Mouse (Mus musculus): Measurements from ENCODE around the gene Cars2.
"Not testable (repeated sequence)": the region's sequence is repeated elsewhere in the genome, so short reads cannot be mapped to it uniquely, and the experiment has no call there.

DNA sequence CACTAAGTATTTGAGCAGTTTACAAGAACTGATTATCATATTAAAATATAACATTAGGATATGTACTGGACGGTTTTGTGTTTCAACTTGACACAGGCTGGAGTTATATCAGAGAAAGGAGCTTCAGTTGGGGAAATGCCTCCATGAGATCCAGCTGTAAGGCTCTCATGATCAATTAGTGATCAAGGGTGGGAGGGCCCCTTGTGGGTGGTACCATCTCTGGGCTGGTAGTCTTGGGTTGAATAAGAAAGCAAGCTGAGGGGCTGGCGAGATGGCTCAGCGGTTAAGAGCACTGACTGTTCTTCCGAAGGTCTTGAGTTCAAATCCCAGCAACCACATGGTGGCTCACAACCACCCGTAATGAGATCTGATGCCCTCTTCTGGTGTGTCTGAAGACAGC is 84.1 kb downstream of the Cars2 start:
- TF ChIP-seq MEF2A (IDR thresholded peaks at IDR 0.05; ENCODE audit: extremely low read depth, insufficient replicate concordance, low read depth, low read length, poor library complexity, severe bottlenecking); MAFK (IDR thresholded peaks at IDR 0.05; ENCODE audit: borderline replicate concordance, low read depth, low read length): not testable (repeated sequence)

Data from MEL (cell line).